8 mouse cellular contexts compared by ENCODE assay signal in the genomic region with DNA sequence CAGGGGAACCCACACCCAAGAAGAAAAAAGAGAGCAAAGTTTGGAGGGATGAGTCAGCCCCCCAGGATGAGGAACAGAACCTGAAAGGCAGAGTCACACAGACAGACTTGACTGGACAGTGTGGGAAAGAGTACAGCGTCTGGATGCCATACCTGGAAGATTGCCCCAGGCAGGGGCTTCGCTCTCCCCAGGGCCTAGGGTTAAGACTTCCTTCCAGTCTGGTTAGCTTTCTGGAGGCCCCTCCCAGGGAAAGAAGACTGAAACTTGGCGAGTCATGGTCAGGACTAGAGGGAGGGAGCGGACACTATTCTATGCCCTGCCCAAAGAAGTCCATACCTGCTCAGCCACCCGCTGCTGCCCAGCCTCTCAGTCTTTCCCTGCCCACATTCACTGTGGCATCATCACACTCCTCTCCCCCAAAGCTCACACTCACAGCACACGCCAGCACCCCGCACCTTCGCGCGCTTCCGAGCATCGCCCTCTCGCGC. TPM values are rescaled to one million over a fixed set of nuclear protein-coding genes. Genes with fewer than 3 reads are reported as not detected.
DNase-seq lines count a peak whose midpoint lies in the region; ATAC-seq lines count a peak whose summit lies in the region.

No protein-coding gene starts in this region.

- WGBS in heart, embryonic 15.5 days = 11% methylated on average over 14 of the region's 14 CpGs
- 12% methylated on average over 14 of the region's 14 CpGs for WGBS in embryonic facial prominence, embryonic 11.5 days
- 11% methylated on average over 14 of the region's 14 CpGs for WGBS in hindbrain, embryonic 16.5 days
- 10% methylated on average over 14 of the region's 14 CpGs for WGBS in midbrain, embryonic 15.5 days

- no peaks in the 10 kb centered on the region for H3K9me3 ChIP-seq in heart, embryonic 15.5 days (replicated peaks)
- no peaks in the 10 kb centered on the region for H3K9me3 ChIP-seq in embryonic facial prominence, embryonic 11.5 days (replicated peaks; ENCODE audit: control insufficient read depth, low read length)
- H3K9me3 ChIP-seq in hindbrain, embryonic 16.5 days (ENCODE audit: control insufficient read depth, low read length) = no peaks in the 10 kb centered on the region
- H3K9me3 ChIP-seq in midbrain, embryonic 15.5 days = no peaks in the 10 kb centered on the region

- H3K9ac ChIP-seq in heart, embryonic 15.5 days = no peak overlapping the region
- peak overlapping the region; percentile 68 for H3K9ac ChIP-seq in embryonic facial prominence, embryonic 11.5 days (replicated peaks; ENCODE audit: low read length)
- H3K9ac ChIP-seq in hindbrain, embryonic 16.5 days (ENCODE audit: low read depth, low read length) = peak overlapping the region; percentile 93
- H3K9ac ChIP-seq in midbrain, embryonic 15.5 days = peak overlapping the region; percentile 89

- no peaks in the 10 kb centered on the region for H3K36me3 ChIP-seq in heart, embryonic 15.5 days
- H3K36me3 ChIP-seq in embryonic facial prominence, embryonic 11.5 days (replicated peaks; ENCODE audit: control insufficient read depth, insufficient read depth, low read depth, low read length) = no peaks in the 10 kb centered on the region
- H3K36me3 ChIP-seq in hindbrain, embryonic 16.5 days (ENCODE audit: control insufficient read depth, insufficient read depth, low read length) = no peaks in the 10 kb centered on the region
- no peaks in the 10 kb centered on the region for H3K36me3 ChIP-seq in midbrain, embryonic 15.5 days (replicated peaks)

- H3K4me2 ChIP-seq in heart, embryonic 15.5 days = peak overlapping the region; percentile 91
- H3K4me2 ChIP-seq in embryonic facial prominence, embryonic 11.5 days (ENCODE audit: low read depth, low read length) = peak overlapping the region; percentile 96
- peak overlapping the region; percentile 78 for H3K4me2 ChIP-seq in hindbrain, embryonic 16.5 days (ENCODE audit: low read length)
- peak overlapping the region; percentile 72 for H3K4me2 ChIP-seq in midbrain, embryonic 15.5 days

- DNase-seq in heart, postnatal 14 days = no peak
- no peak for DNase-seq in embryonic facial prominence, embryonic 11.5 days (ENCODE audit: low spot score)
- no peak for DNase-seq in adrenal gland, postnatal 14 days
- DNase-seq in spleen, postnatal 4 days (ENCODE audit: low spot score in 2 of 2) = no peak
- no peak for DNase-seq in left cerebral cortex, adult 11 months (ENCODE audit: low spot score)

- peak overlapping the region; percentile 62 for H3K4me3 ChIP-seq in heart, embryonic 15.5 days
- peak overlapping the region; percentile 66 for H3K4me3 ChIP-seq in embryonic facial prominence, embryonic 11.5 days (ENCODE audit: low read depth, low read length)
- H3K4me3 ChIP-seq in hindbrain, embryonic 16.5 days (ENCODE audit: low read length) = peak overlapping the region; percentile 76
- peak overlapping the region; percentile 78 for H3K4me3 ChIP-seq in midbrain, embryonic 15.5 days

- H3K4me1 ChIP-seq in heart, embryonic 15.5 days (replicated peaks) = peaks cover 14% of the 10 kb centered on the region
- H3K4me1 ChIP-seq in embryonic facial prominence, embryonic 11.5 days (ENCODE audit: control insufficient read depth, insufficient read depth, low read length) = no peaks in the 10 kb centered on the region
- H3K4me1 ChIP-seq in hindbrain, embryonic 16.5 days (ENCODE audit: control insufficient read depth, insufficient read depth, low read depth, low read length) = peaks cover 40% of the 10 kb centered on the region
- peaks cover 52% of the 10 kb centered on the region for H3K4me1 ChIP-seq in midbrain, embryonic 15.5 days

- intact Hi-C loops in heart, postnatal 14 days (cut with DNase I) = loop anchor here (5.0 kb wide), 1 partner anchor 39 kb away; no protein-coding TSS in a partner anchor

- H3K27ac ChIP-seq in heart, embryonic 15.5 days = no peak overlapping the region
- no peak overlapping the region for H3K27ac ChIP-seq in embryonic facial prominence, embryonic 11.5 days (replicated peaks; ENCODE audit: low read depth, low read length)
- H3K27ac ChIP-seq in hindbrain, embryonic 16.5 days (ENCODE audit: low read depth, low read length) = peak overlapping the region; percentile 89
- peak overlapping the region; percentile 86 for H3K27ac ChIP-seq in midbrain, embryonic 15.5 days

- peaks cover 69% of the 10 kb centered on the region for H3K27me3 ChIP-seq in heart, embryonic 15.5 days
- H3K27me3 ChIP-seq in embryonic facial prominence, embryonic 11.5 days (ENCODE audit: control insufficient read depth, insufficient read depth, low read length) = no peaks in the 10 kb centered on the region; the same call in 1 of the 2 replicates
- no peaks in the 10 kb centered on the region for H3K27me3 ChIP-seq in hindbrain, embryonic 16.5 days (replicated peaks; ENCODE audit: control insufficient read depth, insufficient read depth, low read length)
- no peaks in the 10 kb centered on the region for H3K27me3 ChIP-seq in midbrain, embryonic 15.5 days (replicated peaks)

- 0 out of 2 replicates have a peak, but pooled peaks have one; percentile 3 for ATAC-seq in heart, embryonic 15.5 days (replicated peaks; ENCODE audit: insufficient number of reproducible peaks, insufficient read depth, low FRiP score, low read depth)
- ATAC-seq in embryonic facial prominence, embryonic 11.5 days (replicated peaks; ENCODE audit: insufficient number of reproducible peaks, low FRiP score, low TSS enrichment, low read depth) = peak; percentile 41; the same call in 1 of the 2 replicates
- ATAC-seq in hindbrain, embryonic 16.5 days = peak; percentile 65
- ATAC-seq in midbrain, embryonic 15.5 days (replicated peaks) = peak; percentile 64

RNA-seq across cellular contexts. Expression of a gene that starts 0.8 kb away (rescaled TPM):
- 1.3 and 2.0 TPM in 2 replicates for polyA plus RNA-seq in heart, embryonic 15.5 days (2015; fragmentation: Nextera tagmentation; extraction: Ambion mirVana)
- 10 to 100 TPM; 14.3 to 14.7 TPM for total RNA-seq in heart, postnatal 14 days (2021)
- polyA plus RNA-seq in embryonic facial prominence, embryonic 11.5 days (2014; fragmentation: Nextera tagmentation; extraction: Ambion mirVana) = 1.9 and 3.6 TPM in 2 replicates
- 47.0 and 68.0 TPM in 2 replicates for polyA plus RNA-seq in hindbrain, embryonic 16.5 days (2015; fragmentation: Nextera tagmentation; extraction: Ambion mirVana)
- polyA plus RNA-seq in midbrain, embryonic 15.5 days (2015; fragmentation: Nextera tagmentation; extraction: Ambion mirVana) = 79.2 and 81.1 TPM in 2 replicates
- 5.7 and 6.4 TPM in 2 replicates for total RNA-seq in adrenal gland, postnatal 14 days (2021)

RNA-seq across cellular contexts. Expression of a gene that starts 18.7 kb away (rescaled TPM):
- 8.2 and 9.9 TPM in 2 replicates for polyA plus RNA-seq in heart, embryonic 15.5 days (2015; fragmentation: Nextera tagmentation; extraction: Ambion mirVana)
- 1 to 10 TPM; 3.5 to 4.0 TPM for total RNA-seq in heart, postnatal 14 days (2021)
- 1.1 and 2.1 TPM in 2 replicates for polyA plus RNA-seq in embryonic facial prominence, embryonic 11.5 days (2014; fragmentation: Nextera tagmentation; extraction: Ambion mirVana)
- 1.8 and 2.2 TPM in 2 replicates for polyA plus RNA-seq in hindbrain, embryonic 16.5 days (2015; fragmentation: Nextera tagmentation; extraction: Ambion mirVana)
- polyA plus RNA-seq in midbrain, embryonic 15.5 days (2015; fragmentation: Nextera tagmentation; extraction: Ambion mirVana) = 1.6 and 1.9 TPM in 2 replicates
- 5.2 and 7.9 TPM in 2 replicates for total RNA-seq in adrenal gland, postnatal 14 days (2021)

RNA-seq across cellular contexts. Expression of a gene that starts 25.8 kb away (rescaled TPM):
- 37.5 and 40.8 TPM in 2 replicates for polyA plus RNA-seq in heart, embryonic 15.5 days (2015; fragmentation: Nextera tagmentation; extraction: Ambion mirVana)
- 10 to 100 TPM; 13.8 to 14.7 TPM for total RNA-seq in heart, postnatal 14 days (2021)
- 52.5 and 58.0 TPM in 2 replicates for polyA plus RNA-seq in embryonic facial prominence, embryonic 11.5 days (2014; fragmentation: Nextera tagmentation; extraction: Ambion mirVana)
- 272 and 277 TPM in 2 replicates for polyA plus RNA-seq in hindbrain, embryonic 16.5 days (2015; fragmentation: Nextera tagmentation; extraction: Ambion mirVana)
- polyA plus RNA-seq in midbrain, embryonic 15.5 days (2015; fragmentation: Nextera tagmentation; extraction: Ambion mirVana) = 336 and 344 TPM in 2 replicates
- total RNA-seq in adrenal gland, postnatal 14 days (2021) = 6.1 and 7.5 TPM in 2 replicates

RNA-seq across cellular contexts. Expression of a gene that starts 28.9 kb away (rescaled TPM):
- polyA plus RNA-seq in heart, embryonic 15.5 days (2015; fragmentation: Nextera tagmentation; extraction: Ambion mirVana) = not detected in 2 replicates
- total RNA-seq in heart, postnatal 14 days (2021) = not detected
- not detected in 2 replicates for polyA plus RNA-seq in embryonic facial prominence, embryonic 11.5 days (2014; fragmentation: Nextera tagmentation; extraction: Ambion mirVana)
- polyA plus RNA-seq in hindbrain, embryonic 16.5 days (2015; fragmentation: Nextera tagmentation; extraction: Ambion mirVana) = not detected in 2 replicates
- polyA plus RNA-seq in midbrain, embryonic 15.5 days (2015; fragmentation: Nextera tagmentation; extraction: Ambion mirVana) = not detected in 2 replicates
- not detected in 2 replicates for total RNA-seq in adrenal gland, postnatal 14 days (2021)

RNA-seq across cellular contexts. Expression of a gene that starts 31.2 kb away (rescaled TPM):
- 0.25 and 0.29 TPM in 2 replicates for polyA plus RNA-seq in heart, embryonic 15.5 days (2015; fragmentation: Nextera tagmentation; extraction: Ambion mirVana)
- not detected for total RNA-seq in heart, postnatal 14 days (2021)
- polyA plus RNA-seq in embryonic facial prominence, embryonic 11.5 days (2014; fragmentation: Nextera tagmentation; extraction: Ambion mirVana) = 0.25 and 0.32 TPM in 2 replicates
- polyA plus RNA-seq in hindbrain, embryonic 16.5 days (2015; fragmentation: Nextera tagmentation; extraction: Ambion mirVana) = 1.0 and 1.1 TPM in 2 replicates
- 2.1 and 2.2 TPM in 2 replicates for polyA plus RNA-seq in midbrain, embryonic 15.5 days (2015; fragmentation: Nextera tagmentation; extraction: Ambion mirVana)
- total RNA-seq in adrenal gland, postnatal 14 days (2021) = not detected in 2 replicates

Comparison
In these comparisons a context has a peak if more than half of its experiments do, and no peak if none do; other contexts are left out.
1. ATAC-seq: peak in every context shown above with its lines; median percentile 65 in hindbrain, embryonic 16.5 days; 64 in midbrain, embryonic 15.5 days; 41 in embryonic facial prominence, embryonic 11.5 days; 3 in heart, embryonic 15.5 days.
2. H3K27ac ChIP-seq: peak in hindbrain, embryonic 16.5 days (single experiment) and midbrain, embryonic 15.5 days (single experiment); none in heart, embryonic 15.5 days (single experiment) and embryonic facial prominence, embryonic 11.5 days (single experiment).
3. RNA of a gene that starts 0.8 kb away (polyA plus RNA-seq): 79.2 to 81.1 TPM in midbrain, embryonic 15.5 days and 47.0 to 68.0 TPM in hindbrain, embryonic 16.5 days; 1.9 to 3.6 TPM in embryonic facial prominence, embryonic 11.5 days and 1.3 to 2.0 TPM in heart, embryonic 15.5 days; every median in the first group is over 10 times any median in the second.
4. Peak in every context shown above with its lines, with median percentiles within 50 percentile points of each other: H3K4me2 ChIP-seq and H3K4me3 ChIP-seq.